Mouse (Mus musculus): ENCODE data around the gene BC029722. TPM values are rescaled to one million over a fixed set of nuclear protein-coding genes. Genes with fewer than 3 reads are reported as not detected.
"Not testable (repeated sequence)": the region's sequence is repeated elsewhere in the genome, so short reads cannot be mapped to it uniquely, and the experiment has no call there.

BC029722 gene
- polyA plus RNA-seq, 1 experiment from 2014 or later: 5.6 TPM

DNA sequence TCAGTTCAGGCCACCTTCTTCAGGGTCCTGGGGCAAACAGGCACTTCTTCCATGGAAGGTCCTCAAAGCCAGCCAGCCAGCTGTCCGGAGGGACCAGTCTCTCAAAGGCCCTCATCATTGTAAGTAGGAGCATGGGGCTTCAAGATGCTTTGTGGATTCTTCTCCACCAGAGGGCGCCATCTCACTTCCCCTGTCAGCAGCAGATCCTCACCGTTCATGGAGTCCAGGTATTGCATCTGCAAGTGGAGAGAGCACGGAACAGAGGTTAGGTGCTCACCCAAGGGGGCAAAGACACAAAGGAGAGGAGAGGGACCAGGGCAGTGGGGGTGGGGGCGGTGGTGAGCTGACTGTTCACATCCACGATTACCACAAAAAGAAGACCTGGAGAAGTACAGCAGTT lies 29.1 kb upstream of the BC029722 start:
- Histone ChIP-seq H3K9me3 (replicated peaks; ENCODE audit: control insufficient read depth, low read length) (no peaks in the 10 kb centered on the region), H3K27ac (ENCODE audit: low read depth, low read length) (no peak overlapping the region), H3K36me3 (ENCODE audit: control insufficient read depth, insufficient read depth, low read length) (peaks cover 25% of the 10 kb centered on the region), H3K4me1 (ENCODE audit: control insufficient read depth, insufficient read depth, low read length) (no peaks in the 10 kb centered on the region), H3K4me2 (no peak overlapping the region), H3K27me3 (ENCODE audit: control insufficient read depth, insufficient read depth, low read length) (no peaks in the 10 kb centered on the region), H3K4me3 (ENCODE audit: low read depth, low read length) (no peak overlapping the region), H3K9ac (ENCODE audit: low read depth, low read length) (no peak overlapping the region)
- WGBS (ENCODE audit: insufficient replicate concordance): 30% methylated on average over 6 of the region's 6 CpGs
- no peak for ATAC-seq (replicated peaks; ENCODE audit: insufficient number of reproducible peaks, low FRiP score, low TSS enrichment)

DNA sequence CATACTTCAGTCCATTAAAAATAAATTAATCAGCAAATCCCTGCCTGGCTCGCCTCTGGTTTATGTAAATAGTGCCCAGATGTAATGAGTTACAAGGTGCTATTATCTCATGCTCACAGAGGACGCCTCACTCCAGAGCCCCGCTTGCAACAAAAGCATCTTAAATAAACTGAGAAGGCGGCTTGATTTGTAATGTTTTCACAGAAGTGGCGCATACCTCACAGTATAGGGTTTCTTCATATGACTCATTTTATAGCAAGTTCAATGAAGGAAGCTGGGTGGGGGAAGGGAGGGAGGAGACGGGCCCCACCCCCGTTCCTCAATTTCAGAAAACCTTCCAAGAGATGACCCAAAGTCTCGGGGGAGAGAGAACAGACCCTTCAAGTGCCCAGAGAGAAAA lies 27.7 kb upstream of the BC029722 start:
- no peaks in the 10 kb centered on the region for H3K27me3 ChIP-seq (ENCODE audit: control insufficient read depth, insufficient read depth, low read length)
- no peak for ATAC-seq (replicated peaks; ENCODE audit: insufficient number of reproducible peaks, low FRiP score, low TSS enrichment)
- no peak overlapping the region for H3K9ac ChIP-seq (ENCODE audit: low read depth, low read length)
- H3K4me1 ChIP-seq (ENCODE audit: control insufficient read depth, insufficient read depth, low read length): no peaks in the 10 kb centered on the region
- H3K4me2 ChIP-seq: no peak overlapping the region
- no peak overlapping the region for H3K4me3 ChIP-seq (ENCODE audit: low read depth, low read length)
- WGBS (ENCODE audit: insufficient replicate concordance): 78% methylated on average over 8 of the region's 8 CpGs
- H3K36me3 ChIP-seq (ENCODE audit: control insufficient read depth, insufficient read depth, low read length): peaks cover 25% of the 10 kb centered on the region
- H3K9me3 ChIP-seq (replicated peaks; ENCODE audit: control insufficient read depth, low read length): no peaks in the 10 kb centered on the region
- H3K27ac ChIP-seq (ENCODE audit: low read depth, low read length): no peak overlapping the region

DNA sequence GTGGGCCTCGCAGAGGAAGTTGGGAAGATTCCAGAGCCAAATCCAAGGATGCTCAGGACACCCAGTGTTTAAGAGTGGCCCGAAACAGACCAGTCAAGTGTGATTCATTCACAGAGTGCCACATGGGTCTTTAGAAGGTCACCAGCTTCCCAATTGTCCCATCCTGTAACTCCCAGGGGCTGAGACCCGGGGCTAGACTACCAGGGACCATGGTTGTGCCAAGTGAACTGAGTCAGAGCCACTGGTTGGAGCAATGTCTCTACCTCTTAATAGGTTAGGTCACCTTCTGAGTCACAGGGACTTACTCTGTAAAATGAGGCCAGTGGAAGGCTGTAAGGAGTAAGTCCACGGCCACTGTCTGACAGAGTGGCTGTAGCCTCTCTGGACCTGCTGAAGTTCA lies 19.7 kb upstream of the BC029722 start:
- no peaks in the 10 kb centered on the region for H3K4me1 ChIP-seq (ENCODE audit: control insufficient read depth, insufficient read depth, low read length)
- H3K4me3 ChIP-seq (ENCODE audit: low read depth, low read length): no peak overlapping the region
- no peak for ATAC-seq (replicated peaks; ENCODE audit: insufficient number of reproducible peaks, low FRiP score, low TSS enrichment)
- 69% methylated on average over 4 of the region's 4 CpGs for WGBS (ENCODE audit: insufficient replicate concordance)
- no peak overlapping the region for H3K27ac ChIP-seq (ENCODE audit: low read depth, low read length)
- H3K9ac ChIP-seq (ENCODE audit: low read depth, low read length): no peak overlapping the region
- H3K27me3 ChIP-seq (ENCODE audit: control insufficient read depth, insufficient read depth, low read length): peaks cover 5% of the 10 kb centered on the region; the same call in 1 of the 2 replicates
- H3K9me3 ChIP-seq (replicated peaks; ENCODE audit: control insufficient read depth, low read length): no peaks in the 10 kb centered on the region
- H3K36me3 ChIP-seq (ENCODE audit: control insufficient read depth, insufficient read depth, low read length): no peaks in the 10 kb centered on the region
- no peak overlapping the region for H3K4me2 ChIP-seq

DNA sequence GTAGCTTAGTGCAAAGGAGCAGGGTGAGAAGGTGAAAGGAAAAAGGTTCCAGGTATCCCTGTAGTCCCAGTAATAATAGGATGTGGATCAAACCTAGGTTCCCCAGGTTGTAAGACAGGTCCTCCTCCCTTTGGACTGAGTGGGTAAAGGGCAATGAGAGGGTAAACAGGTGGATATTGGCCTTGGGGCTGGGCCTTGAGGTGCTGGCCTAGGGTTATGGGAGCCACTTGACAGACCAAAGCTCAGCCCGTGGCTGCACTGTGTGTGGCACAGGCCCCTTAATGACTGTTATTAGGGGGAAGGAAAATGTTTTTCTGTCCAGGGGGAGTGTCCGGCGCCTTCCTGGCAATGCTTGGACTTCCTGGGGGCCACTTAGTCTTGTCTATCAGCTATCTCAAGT lies 18.7 kb upstream of the BC029722 start:
- Histone ChIP-seq H3K4me3 (ENCODE audit: low read depth, low read length) (no peak overlapping the region), H3K4me2 (no peak overlapping the region)
- WGBS (ENCODE audit: insufficient replicate concordance): 55% methylated on average over 3 of the region's 3 CpGs

DNA sequence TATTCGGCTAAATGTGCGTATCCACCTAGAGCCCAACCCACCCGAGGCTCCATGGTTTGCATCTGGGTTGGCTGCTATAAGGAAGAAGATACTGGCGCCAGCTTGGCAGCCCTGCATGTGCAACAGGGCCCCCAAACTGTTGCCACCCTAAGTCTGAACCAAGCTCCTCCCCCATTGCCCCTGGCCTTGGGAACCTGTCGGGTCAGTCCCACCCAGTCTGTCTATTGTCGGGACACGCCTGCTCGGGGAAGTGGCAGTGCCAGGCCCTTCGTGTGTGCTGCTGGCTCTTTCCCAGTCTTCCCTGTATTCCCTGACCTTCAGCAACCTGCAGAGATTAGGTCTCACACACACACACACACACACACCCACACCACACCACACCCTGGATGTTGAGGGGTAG lies 15.5 kb upstream of the BC029722 start, which contains the start of gene Fam83c:
Fam83c (minus strand) TSS at position 123 of the 400 bp plus-strand sequence.
- WGBS (ENCODE audit: insufficient replicate concordance): 66% methylated on average over 9 of the region's 9 CpGs
- H3K4me3 ChIP-seq (ENCODE audit: low read depth, low read length): no peak within 1 kb of the TSS
- H3K9ac ChIP-seq (ENCODE audit: low read depth, low read length): no peak within 1 kb of the TSS
- H3K4me2 ChIP-seq: no peak within 1 kb of the TSS
- H3K9me3 ChIP-seq (replicated peaks; ENCODE audit: control insufficient read depth, low read length): no peaks in the 10 kb centered on the region
- no peaks in the 10 kb centered on the region for H3K36me3 ChIP-seq (ENCODE audit: control insufficient read depth, insufficient read depth, low read length)
- ATAC-seq (replicated peaks; ENCODE audit: insufficient number of reproducible peaks, low FRiP score, low TSS enrichment): no peak
- peaks cover 5% of the 10 kb centered on the region; the same call in 1 of the 2 replicates for H3K27me3 ChIP-seq (ENCODE audit: control insufficient read depth, insufficient read depth, low read length)
- no peaks in the 10 kb centered on the region for H3K4me1 ChIP-seq (ENCODE audit: control insufficient read depth, insufficient read depth, low read length)
- H3K27ac ChIP-seq (ENCODE audit: low read depth, low read length): no peak within 1 kb of the TSS

More for the DNA sequence above, 18.7 kb upstream of the BC029722 start:
- Histone ChIP-seq H3K36me3 (ENCODE audit: control insufficient read depth, insufficient read depth, low read length) (no peaks in the 10 kb centered on the region), H3K9me3 (replicated peaks; ENCODE audit: control insufficient read depth, low read length) (no peaks in the 10 kb centered on the region), H3K9ac (ENCODE audit: low read depth, low read length) (no peak overlapping the region), H3K27ac (ENCODE audit: low read depth, low read length) (no peak overlapping the region), H3K4me1 (ENCODE audit: control insufficient read depth, insufficient read depth, low read length) (no peaks in the 10 kb centered on the region), H3K27me3 (ENCODE audit: control insufficient read depth, insufficient read depth, low read length) (peaks cover 5% of the 10 kb centered on the region; the same call in 1 of the 2 replicates)
- ATAC-seq (replicated peaks; ENCODE audit: insufficient number of reproducible peaks, low FRiP score, low TSS enrichment): no peak

DNA sequence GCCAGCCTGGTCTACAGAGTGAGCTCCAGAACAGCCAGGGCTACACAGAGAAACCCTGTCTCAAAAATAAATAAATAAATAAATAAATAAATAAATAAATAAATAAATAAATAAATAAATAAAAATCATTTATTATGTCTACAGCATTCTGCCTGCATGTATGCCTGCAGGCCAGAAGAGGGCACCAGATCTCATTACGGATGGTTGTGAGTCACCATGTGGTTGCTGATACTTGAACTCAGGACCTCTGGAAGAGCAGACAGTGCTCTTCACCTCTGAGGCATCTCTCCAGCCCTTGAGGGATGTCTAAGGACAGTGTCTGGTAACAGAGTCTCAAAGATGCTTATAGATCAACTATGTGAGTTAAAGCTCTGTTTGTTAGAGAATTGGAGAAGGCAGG lies 12.9 kb upstream of the BC029722 start:
- not testable (repeated sequence) for H3K9me3 ChIP-seq (replicated peaks; ENCODE audit: control insufficient read depth, low read length); ATAC-seq (replicated peaks; ENCODE audit: insufficient number of reproducible peaks, low FRiP score, low TSS enrichment); H3K9ac ChIP-seq (ENCODE audit: low read depth, low read length); H3K4me3 ChIP-seq (ENCODE audit: low read depth, low read length); H3K4me1 ChIP-seq (ENCODE audit: control insufficient read depth, insufficient read depth, low read length); H3K4me2 ChIP-seq; H3K36me3 ChIP-seq (ENCODE audit: control insufficient read depth, insufficient read depth, low read length); H3K27me3 ChIP-seq (ENCODE audit: control insufficient read depth, insufficient read depth, low read length); H3K27ac ChIP-seq (ENCODE audit: low read depth, low read length)
- WGBS (ENCODE audit: insufficient replicate concordance): 67% methylated on average over 1 of the region's 1 CpGs

DNA sequence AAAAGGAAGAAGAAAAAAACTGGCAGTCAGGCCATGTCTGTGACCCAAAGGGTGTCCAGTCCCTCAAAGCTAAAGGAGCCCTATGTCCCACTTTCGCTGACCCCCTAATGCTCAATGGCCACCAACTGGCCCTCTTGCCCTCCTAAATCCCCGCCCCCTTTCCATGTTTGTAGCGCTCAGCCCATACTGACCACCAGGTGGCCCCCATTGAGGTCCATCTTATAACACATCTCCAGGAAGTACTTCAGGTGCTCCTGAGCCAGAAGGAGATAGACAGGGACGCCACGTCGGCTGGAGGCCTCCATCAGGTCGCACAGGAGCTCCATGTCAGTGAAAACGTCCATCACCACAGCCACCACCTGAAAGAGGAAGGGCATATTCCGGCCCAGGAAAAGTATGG lies 12.1 kb upstream of the BC029722 start:
- no peak for ATAC-seq (replicated peaks; ENCODE audit: insufficient number of reproducible peaks, low FRiP score, low TSS enrichment)
- 52% methylated on average over 9 of the region's 9 CpGs for WGBS (ENCODE audit: insufficient replicate concordance)
- Histone ChIP-seq H3K4me2 (no peak overlapping the region), H3K36me3 (ENCODE audit: control insufficient read depth, insufficient read depth, low read length) (no peaks in the 10 kb centered on the region), H3K9me3 (replicated peaks; ENCODE audit: control insufficient read depth, low read length) (no peaks in the 10 kb centered on the region), H3K27me3 (ENCODE audit: control insufficient read depth, insufficient read depth, low read length) (peaks cover 5% of the 10 kb centered on the region; the same call in 1 of the 2 replicates), H3K9ac (ENCODE audit: low read depth, low read length) (no peak overlapping the region), H3K27ac (ENCODE audit: low read depth, low read length) (no peak overlapping the region), H3K4me3 (ENCODE audit: low read depth, low read length) (no peak overlapping the region), H3K4me1 (ENCODE audit: control insufficient read depth, insufficient read depth, low read length) (peaks cover 6% of the 10 kb centered on the region; the same call in 1 of the 2 replicates)

DNA sequence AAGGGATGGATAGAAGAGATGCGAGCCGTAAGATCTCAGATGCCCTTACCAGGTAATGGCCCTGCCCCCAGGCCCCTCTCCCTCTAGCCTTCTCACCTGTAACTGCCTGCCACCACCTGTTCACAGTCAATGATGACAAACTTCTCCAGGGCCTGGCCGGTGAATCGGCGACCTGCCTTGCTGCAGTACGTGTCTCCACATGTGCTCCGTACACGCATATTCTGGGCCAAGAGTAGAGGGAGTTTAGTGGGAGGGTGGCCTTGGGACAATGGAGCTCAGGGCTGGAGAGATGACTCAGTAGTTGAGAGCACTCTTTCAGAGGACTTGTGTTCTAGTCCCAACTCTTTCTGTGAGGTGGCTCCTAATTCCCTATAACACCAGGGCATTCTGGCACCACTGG lies 11.6 kb upstream of the BC029722 start:
- peaks cover 5% of the 10 kb centered on the region; the same call in 1 of the 2 replicates for H3K27me3 ChIP-seq (ENCODE audit: control insufficient read depth, insufficient read depth, low read length)
- H3K27ac ChIP-seq (ENCODE audit: low read depth, low read length): no peak overlapping the region
- no peak overlapping the region for H3K4me2 ChIP-seq
- H3K4me3 ChIP-seq (ENCODE audit: low read depth, low read length): no peak overlapping the region
- no peaks in the 10 kb centered on the region for H3K9me3 ChIP-seq (replicated peaks; ENCODE audit: control insufficient read depth, low read length)
- no peak for ATAC-seq (replicated peaks; ENCODE audit: insufficient number of reproducible peaks, low FRiP score, low TSS enrichment)
- no peak overlapping the region for H3K9ac ChIP-seq (ENCODE audit: low read depth, low read length)
- 80% methylated on average over 8 of the region's 8 CpGs for whole genome bisulfite sequencing (ENCODE audit: insufficient replicate concordance)
- peaks cover 6% of the 10 kb centered on the region; the same call in 1 of the 2 replicates for H3K4me1 ChIP-seq (ENCODE audit: control insufficient read depth, insufficient read depth, low read length)
- H3K36me3 ChIP-seq (ENCODE audit: control insufficient read depth, insufficient read depth, low read length): no peaks in the 10 kb centered on the region

DNA sequence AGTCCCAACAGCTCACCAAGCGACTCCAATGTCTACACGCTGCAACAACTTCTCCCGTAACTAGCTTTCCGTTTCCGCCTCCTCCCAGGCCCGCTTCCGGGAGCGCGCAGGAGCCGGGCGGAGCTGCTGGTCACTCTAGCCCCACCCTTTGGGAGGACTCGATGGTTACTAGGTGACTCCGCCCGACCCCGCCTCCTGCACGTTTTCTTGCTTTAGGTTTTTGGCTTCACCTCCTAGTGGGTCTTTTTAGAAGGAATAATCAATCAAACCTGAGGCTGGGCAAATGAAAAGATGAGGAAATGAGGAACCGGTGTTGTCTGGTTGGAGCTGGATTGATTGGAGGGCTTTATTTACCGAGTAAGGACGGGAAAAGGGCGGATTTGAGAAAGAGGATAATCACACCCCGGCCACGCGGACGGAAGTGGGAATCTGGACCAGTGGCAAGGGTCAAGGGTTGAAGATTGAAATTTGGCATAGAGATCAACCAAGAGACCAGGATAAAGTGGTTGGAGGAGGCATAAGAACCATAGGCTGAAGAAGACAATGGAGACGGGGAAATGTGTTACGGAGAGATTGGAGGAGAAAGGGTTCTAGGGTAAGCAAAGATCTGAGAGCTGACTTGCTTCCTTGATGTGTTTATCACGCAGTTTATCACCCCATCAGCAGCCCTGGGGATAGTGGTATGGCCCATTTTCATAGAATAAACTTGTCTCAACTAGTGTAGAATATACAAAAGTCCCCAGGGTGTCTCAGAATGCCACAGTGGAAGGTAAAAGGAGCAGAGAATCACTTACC lies 7.6 kb upstream of the BC029722 start, which contains the start of gene Eif6:
Eif6 (minus strand) TSS at position 296 of the 795 bp plus-strand sequence.
- Histone ChIP-seq H3K9ac (ENCODE audit: low read depth, low read length) (peak within 1 kb of the TSS; percentile 90), H3K4me1 (ENCODE audit: control insufficient read depth, insufficient read depth, low read length) (peaks cover 12% of the 10 kb centered on the region), H3K27ac (ENCODE audit: low read depth, low read length) (peak within 1 kb of the TSS; percentile 84), H3K9me3 (replicated peaks; ENCODE audit: control insufficient read depth, low read length) (no peaks in the 10 kb centered on the region), H3K36me3 (ENCODE audit: control insufficient read depth, insufficient read depth, low read length) (peaks cover 13% of the 10 kb centered on the region; the same call in 1 of the 2 replicates), H3K4me3 (ENCODE audit: low read depth, low read length) (peak within 1 kb of the TSS; percentile 91), H3K4me2 (peak within 1 kb of the TSS; percentile 88), H3K27me3 (ENCODE audit: control insufficient read depth, insufficient read depth, low read length) (no peaks in the 10 kb centered on the region)
- ATAC-seq (replicated peaks; ENCODE audit: insufficient number of reproducible peaks, low FRiP score, low TSS enrichment): peak; percentile 85
- WGBS (ENCODE audit: insufficient replicate concordance): 3% methylated on average over 27 of the region's 27 CpGs

Measured in heart, embryonic 11.5 days (tissue).